Mouse (Mus musculus): ENCODE measurements around the gene 6430548M08Rik.

- TF ChIP-seq CTCF (IDR thresholded peaks at IDR 0.05; ENCODE audit: low read depth) (peak; percentile 72), EP300 (optimal IDR thresholded peaks at IDR 0.05) (no peak)
Observed at GRCm38 (mm10) chr8:120113758-120114255, at the start of gene 6430548M08Rik.
